Mouse (Mus musculus) E14TG2a.4 (cell line): ENCODE results near the gene Maf.
A peak's percentile ranks its signal among the peaks of the same experiment; 100 is the strongest.

Experiments
- H3K27me3 ChIP-seq: 2 replicates; pipeline ENCODE4 v1.6.1; 2014; ENCODE audit warnings: low read length, control low read depth; ENCODE audit not compliant: insufficient read depth
- H3K36me3 ChIP-seq: 2 replicates; pipeline ENCODE4 v1.6.1; 2014; ENCODE audit warnings: low read length, control low read depth; ENCODE audit not compliant: insufficient read depth
- H3K4me1 ChIP-seq: replicated peaks from 2 replicates; pipeline ENCODE4 v1.6.1; 2014; ENCODE audit warnings: low read depth, low read length, control low read depth
- H3K4me3 ChIP-seq: replicated peaks from 2 replicates; pipeline ENCODE4 v1.5.1; 2014; ENCODE audit warnings: mild to moderate bottlenecking, low read length
- H3K9me3 ChIP-seq: 2 replicates; pipeline ENCODE4 v1.6.1; 2014; ENCODE audit warnings: low read length, control low read depth
- CTCF ChIP-seq: conservative IDR thresholded peaks from 2 replicates; pipeline ENCODE4 v1.5.1; 2014; ENCODE audit warnings: low read length
- NANOG ChIP-seq: IDR thresholded peaks from 2 replicates; pipeline ENCODE4 v1.6.1; 2014; ENCODE audit warnings: borderline replicate concordance, low read length, mixed read lengths
- POU5F1 ChIP-seq: IDR thresholded peaks from 2 replicates; pipeline ENCODE4 v1.6.1; 2014; ENCODE audit warnings: low read length, borderline replicate concordance

Gene Maf

DNA sequence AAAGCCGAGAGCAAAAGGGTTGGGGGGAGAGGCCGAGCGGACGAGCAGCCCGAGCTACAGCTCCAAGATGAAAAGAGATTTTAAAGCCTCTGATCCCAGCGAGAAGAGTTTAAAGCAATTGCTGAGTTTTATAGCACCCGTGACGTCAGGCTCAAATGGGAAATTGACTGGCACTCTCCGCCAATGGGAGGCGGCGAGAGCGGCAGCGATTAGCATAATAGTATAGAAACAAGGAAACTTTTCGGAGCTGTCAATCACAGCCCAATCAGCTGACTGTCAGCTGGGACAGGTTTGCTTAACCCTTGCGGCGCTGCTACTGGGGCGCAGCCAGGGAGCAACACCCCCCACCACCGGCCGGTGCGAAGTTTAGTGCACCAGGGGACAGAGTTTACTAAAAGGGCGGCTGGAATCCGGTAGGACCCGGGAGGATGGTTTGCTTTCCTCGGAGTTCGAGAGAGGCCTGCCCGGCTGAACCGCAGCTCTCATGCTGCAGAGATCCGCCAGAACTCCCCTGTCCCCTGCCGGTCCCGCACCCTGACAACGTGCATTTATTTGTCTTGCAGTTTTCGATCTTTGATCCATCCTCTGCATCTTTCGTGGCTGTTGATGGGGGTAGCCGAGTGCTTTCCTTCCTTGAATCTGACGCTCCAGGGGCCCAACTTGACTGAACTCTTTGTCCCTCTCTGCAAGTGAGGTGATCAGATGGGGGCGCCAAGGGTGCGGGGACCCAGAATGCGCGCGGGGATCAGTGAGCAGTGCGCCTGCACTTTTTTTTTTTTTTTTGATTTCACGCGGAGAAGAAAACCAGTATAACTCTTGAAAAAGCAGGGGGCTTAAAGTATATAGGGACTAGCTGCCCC, at the start of gene Maf:
Gene Maf, minus strand, starts transcription at position 64 of the 860 bp plus-strand sequence.
- TF ChIP-seq NANOG: no peak
- TF ChIP-seq POU5F1: no peak; the same call in 1 of the 2 replicates
- TF ChIP-seq CTCF: no peak
- H3K36me3 ChIP-seq: no peaks in the 10 kb centered on the region
- H3K27me3 ChIP-seq: peaks cover 68% of the 10 kb centered on the region
- H3K4me1 ChIP-seq: peaks cover 12% of the 10 kb centered on the region
- H3K9me3 ChIP-seq: 0 out of 2 replicates have a peak, but pooled peaks cover 3% of the 10 kb centered on the region
- peak within 1 kb of the TSS; percentile 78 for H3K4me3 ChIP-seq

GRCm38 (mm10) chr8:115756965-115757364, 49.4 kb upstream of the Maf start:
- Histone ChIP-seq H3K36me3 (no peaks in the 10 kb centered on the region), H3K4me1 (no peaks in the 10 kb centered on the region)
- TF ChIP-seq NANOG (no peak), POU5F1 (no peak), CTCF (no peak)

DNA sequence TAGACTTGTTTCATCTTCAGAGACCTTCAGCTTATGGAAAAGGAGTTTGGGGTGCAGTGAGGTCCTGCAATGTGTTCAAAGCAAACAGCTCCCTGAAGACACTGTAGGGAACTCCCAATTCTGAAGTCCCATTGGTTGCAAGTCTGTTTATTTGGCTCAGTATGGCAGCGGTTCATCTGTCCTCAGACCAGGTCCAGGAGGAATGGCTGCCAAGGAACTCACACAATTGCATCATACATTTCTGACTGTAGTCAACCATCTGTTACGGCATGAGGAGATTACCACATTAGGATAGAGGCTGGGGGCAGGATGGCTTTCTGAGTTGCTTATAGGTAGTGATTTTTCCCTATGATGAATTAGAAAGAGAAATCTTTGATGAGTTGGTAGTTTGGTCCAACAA, 48.4 kb upstream of the Maf start:
- H3K36me3 ChIP-seq: no peaks in the 10 kb centered on the region

More at GRCm38 (mm10) chr8:115756965-115757364, 49.4 kb upstream of the Maf start:
- Histone ChIP-seq H3K9me3 (no peaks in the 10 kb centered on the region), H3K4me3 (no peak overlapping the region), H3K27me3 (no peaks in the 10 kb centered on the region)

GRCm38 (mm10) chr8:115754694-115755093, 47.1 kb upstream of the Maf start:
- no peaks in the 10 kb centered on the region for H3K4me1 ChIP-seq
- no peaks in the 10 kb centered on the region for H3K27me3 ChIP-seq
- H3K36me3 ChIP-seq: no peaks in the 10 kb centered on the region
- no peak overlapping the region for H3K4me3 ChIP-seq
- TF ChIP-seq CTCF: no peak
- TF ChIP-seq POU5F1: no peak
- no peak for TF ChIP-seq NANOG
- no peaks in the 10 kb centered on the region for H3K9me3 ChIP-seq

More for the DNA sequence above, 48.4 kb upstream of the Maf start:
- Histone ChIP-seq H3K9me3 (no peaks in the 10 kb centered on the region), H3K27me3 (no peaks in the 10 kb centered on the region), H3K4me3 (no peak overlapping the region), H3K4me1 (no peaks in the 10 kb centered on the region)
- TF ChIP-seq CTCF (no peak), NANOG (no peak), POU5F1 (no peak)

DNA sequence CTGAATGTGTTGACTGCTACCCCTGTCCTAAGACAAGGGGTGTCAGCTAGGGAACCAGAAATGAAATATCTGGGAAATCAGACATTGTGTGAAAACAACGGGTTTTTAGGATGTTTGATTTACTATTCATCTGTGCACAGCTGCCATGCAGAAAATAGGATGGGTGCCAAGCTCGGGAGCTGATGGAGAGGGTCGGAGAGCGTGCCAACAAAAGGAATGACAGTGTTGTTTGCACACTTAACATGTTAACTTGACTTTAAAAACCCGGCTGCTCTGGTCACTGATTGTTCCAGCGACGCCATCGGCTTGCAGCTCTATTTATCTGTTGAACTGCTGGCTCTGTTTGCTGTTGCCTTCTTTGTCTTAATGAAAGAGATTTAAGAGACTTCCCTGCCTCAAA, 46.2 kb upstream of the Maf start:
- H3K27me3 ChIP-seq: no peaks in the 10 kb centered on the region
- no peaks in the 10 kb centered on the region for H3K9me3 ChIP-seq
- no peaks in the 10 kb centered on the region for H3K36me3 ChIP-seq
- no peak overlapping the region for H3K4me3 ChIP-seq
- no peak for TF ChIP-seq CTCF
- TF ChIP-seq POU5F1: no peak
- no peak for TF ChIP-seq NANOG
- H3K4me1 ChIP-seq: no peaks in the 10 kb centered on the region

DNA sequence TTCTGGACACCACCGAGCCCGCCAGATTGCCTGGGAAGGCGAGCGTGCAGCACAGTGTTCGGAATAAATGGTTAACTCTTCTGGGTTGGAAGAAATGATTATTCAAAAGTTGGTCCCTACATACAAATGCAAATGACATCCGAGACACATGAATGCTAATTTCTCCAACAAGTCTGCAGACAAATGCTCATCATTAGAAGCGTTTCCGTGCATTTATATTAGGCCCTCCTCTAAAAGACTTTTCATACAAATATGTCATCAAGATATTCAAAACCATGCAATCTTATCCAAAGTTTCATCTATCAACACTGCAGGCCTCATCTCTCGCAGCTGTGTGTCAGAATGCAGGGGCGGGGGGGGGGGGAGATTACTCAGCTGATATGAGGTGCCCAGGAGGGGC, 39.8 kb upstream of the Maf start:
- H3K27me3 ChIP-seq: no peaks in the 10 kb centered on the region
- H3K36me3 ChIP-seq: no peaks in the 10 kb centered on the region
- no peaks in the 10 kb centered on the region for H3K4me1 ChIP-seq
- no peak overlapping the region for H3K4me3 ChIP-seq
- no peak for TF ChIP-seq POU5F1
- TF ChIP-seq NANOG: no peak
- TF ChIP-seq CTCF: no peak
- peaks cover 3% of the 10 kb centered on the region for H3K9me3 ChIP-seq

GRCm38 (mm10) chr8:115745648-115746047, 38.1 kb upstream of the Maf start:
- Histone ChIP-seq H3K27me3 (no peaks in the 10 kb centered on the region), H3K9me3 (peaks cover 3% of the 10 kb centered on the region), H3K4me3 (no peak overlapping the region), H3K4me1 (no peaks in the 10 kb centered on the region), H3K36me3 (no peaks in the 10 kb centered on the region)
- no peak for TF ChIP-seq NANOG

DNA sequence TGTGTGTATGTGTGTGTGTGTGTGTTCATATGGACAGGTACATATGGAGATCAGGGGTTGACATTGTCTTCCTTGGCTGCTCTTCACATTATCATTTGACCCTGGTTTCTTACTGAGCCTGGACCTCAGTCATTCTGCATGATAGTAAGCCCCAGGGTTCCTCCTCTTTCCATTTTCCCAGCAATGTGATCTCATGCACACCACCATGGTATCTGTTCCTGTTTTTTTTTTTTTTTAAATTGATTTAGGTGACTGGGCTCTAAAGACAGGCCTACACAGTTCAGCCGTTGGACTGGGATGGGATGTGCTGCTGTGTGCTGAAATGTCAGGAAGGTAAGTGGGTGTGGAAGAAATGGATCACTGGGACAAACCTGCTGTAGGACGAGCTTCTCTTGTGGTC, 35.8 kb upstream of the Maf start:
- Histone ChIP-seq H3K27me3 (no peaks in the 10 kb centered on the region), H3K36me3 (no peaks in the 10 kb centered on the region), H3K4me1 (no peaks in the 10 kb centered on the region), H3K4me3 (no peak overlapping the region), H3K9me3 (peaks cover 9% of the 10 kb centered on the region)
- no peak for TF ChIP-seq POU5F1
- no peak for TF ChIP-seq NANOG
- TF ChIP-seq CTCF: no peak
